Mouse (Mus musculus): Measurements from ENCODE around the gene Arhgef9. TPM values are rescaled to one million over a fixed set of nuclear protein-coding genes. Genes with fewer than 3 reads are reported as not detected.

Arhgef9 gene
- polyA plus RNA-seq (2021; fragmentation: Nextera tagmentation) = 71.4 and 110 TPM in 2 replicates
- long read RNA-seq, experiment 1, full-length matches to known transcripts = 53 of 235 reads
- long read RNA-seq, experiment 1, partial matches to known transcripts = 85 of 235 reads
- long read RNA-seq, experiment 1, other reads (novel, unspliced or antisense) = 97 of 235 reads
- long read RNA-seq, experiment 2, full-length matches to known transcripts = 3 of 155 reads
- long read RNA-seq, experiment 2, partial matches to known transcripts = 129 of 155 reads
- long read RNA-seq, experiment 2, other reads (novel, unspliced or antisense) = 23 of 155 reads

DNA sequence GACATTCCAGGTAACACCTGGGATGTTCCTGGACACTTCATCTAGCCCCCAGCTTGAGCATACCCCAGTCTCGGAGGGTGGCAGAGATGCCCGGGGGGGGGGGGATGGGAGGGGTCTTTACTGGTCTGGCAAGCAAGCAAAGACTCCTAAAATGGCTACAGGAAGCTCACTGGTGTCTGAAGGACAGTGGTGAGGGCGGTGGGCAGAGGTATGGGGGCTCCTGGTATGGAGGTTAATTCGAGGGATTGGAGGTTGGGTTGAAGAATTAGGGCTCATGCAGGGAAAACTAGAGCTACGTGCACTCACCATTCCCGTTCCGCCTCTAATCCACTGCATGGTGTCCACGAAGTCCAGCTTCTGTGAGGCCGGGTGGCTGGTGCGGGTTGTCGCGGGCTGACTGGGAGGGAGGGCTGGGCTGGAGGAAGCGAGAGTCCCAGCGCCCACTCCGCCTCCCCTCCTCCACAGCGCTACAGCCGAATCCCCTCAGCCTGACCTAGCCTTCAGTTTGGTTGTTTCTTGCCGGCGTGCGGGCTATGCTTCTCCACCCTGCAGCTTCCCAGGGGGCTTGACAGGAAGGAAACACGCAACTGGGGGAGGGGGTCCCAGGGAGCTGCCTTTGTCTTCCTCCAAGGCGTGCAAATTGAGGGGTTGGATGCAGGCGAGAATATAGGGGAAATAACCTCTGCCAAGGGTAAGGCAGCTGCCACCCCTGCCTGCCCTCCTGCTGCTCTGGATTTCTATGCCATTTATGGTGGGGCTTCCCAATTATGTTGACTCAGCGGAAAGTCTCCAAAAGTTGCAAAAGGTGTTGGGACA lies at the start of gene Arhgef9:
Gene Arhgef9 (minus strand): TSS at position 753 of the 816 bp plus-strand sequence.

DNA sequence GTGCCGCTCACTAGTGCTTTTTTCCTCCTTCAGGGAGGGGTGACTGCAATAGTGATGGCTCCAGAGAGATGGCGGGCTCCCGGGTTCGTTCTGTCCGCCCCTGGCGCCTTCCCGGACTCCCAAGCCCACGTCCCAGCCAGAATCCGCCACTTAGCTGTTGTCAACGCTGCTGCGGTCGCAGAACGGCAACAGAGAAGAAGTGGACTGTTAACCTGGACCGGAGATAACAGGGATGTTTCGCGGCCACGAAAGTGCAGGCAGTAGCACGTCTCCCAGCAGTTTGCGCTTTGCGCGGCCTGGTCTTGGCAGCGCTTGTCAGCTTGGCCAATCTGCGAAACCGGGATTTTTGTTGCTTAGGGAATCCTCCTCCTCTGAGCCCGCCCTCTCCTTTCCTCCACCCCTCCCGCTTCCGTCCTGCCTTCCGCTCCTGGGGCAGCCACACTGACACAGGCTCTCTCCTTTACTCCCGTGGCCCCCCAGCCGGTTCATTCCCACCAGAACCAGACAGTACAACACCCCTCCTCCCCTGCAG lies 170.2 kb downstream of the Arhgef9 start, which contains the start of gene Spin4:
Gene Spin4 (minus strand): TSS at position 322 of the 532 bp plus-strand sequence.

Other genes with a start within 250 kb of the Arhgef9 start
- gene Spin4, start 170.2 kb downstream of the Arhgef9 start, polyA plus RNA-seq (2021; fragmentation: Nextera tagmentation) = 0.20 and 0.22 TPM in 2 replicates
- gene Amer1, start 248.0 kb upstream of the Arhgef9 start, polyA plus RNA-seq (2021; fragmentation: Nextera tagmentation) = 1.2 TPM in 2 replicates

Data from left cerebral cortex, adult 6 months (tissue).